Mouse (Mus musculus): ENCODE measurements around the gene Rps16.

GRCm38 (mm10) chr7:28334534-28334933, 15.9 kb upstream of the Rps16 start:
- TF ChIP-seq GATA1 (IDR thresholded peaks at IDR 0.05; ENCODE audit: low read length), result no peak
- TF ChIP-seq TAL1 (IDR thresholded peaks at IDR 0.05; ENCODE audit: low read length), result no peak
